Mouse (Mus musculus) cerebral cortex, adult 2 months (tissue): ENCODE data around the gene Apom.

Source experiments
- WGBS: fragments of 180-500 bp; shearing (Covaris S2); methylation state at CpG from one replicate; pipeline ENCODE4 v1.1.7; 2018; 5-methylcytosine and 5-hydroxymethylcytosine counted together

Apom gene

DNA sequence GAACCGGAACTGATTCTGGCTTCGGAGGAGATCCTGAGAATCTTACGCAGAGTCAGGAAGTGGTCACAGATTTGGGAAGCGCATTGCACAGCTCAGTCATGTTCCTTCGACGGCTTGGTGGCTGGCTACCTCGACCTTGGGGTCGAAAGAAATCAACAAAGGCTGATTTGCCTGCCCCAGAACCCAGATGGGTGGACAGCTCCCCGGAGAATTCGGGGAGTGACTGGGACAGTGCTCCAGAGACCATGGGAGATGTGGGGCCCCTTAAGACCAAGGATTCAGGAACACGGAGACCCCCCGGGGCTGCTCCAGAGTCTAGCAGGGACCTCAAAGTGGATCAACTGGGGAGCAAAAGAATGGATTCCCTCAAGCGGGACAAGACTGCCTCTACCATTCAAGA, 4.8 kb downstream of the Apom start:
- 65% methylated on average over 13 of the region's 13 CpGs for WGBS

DNA sequence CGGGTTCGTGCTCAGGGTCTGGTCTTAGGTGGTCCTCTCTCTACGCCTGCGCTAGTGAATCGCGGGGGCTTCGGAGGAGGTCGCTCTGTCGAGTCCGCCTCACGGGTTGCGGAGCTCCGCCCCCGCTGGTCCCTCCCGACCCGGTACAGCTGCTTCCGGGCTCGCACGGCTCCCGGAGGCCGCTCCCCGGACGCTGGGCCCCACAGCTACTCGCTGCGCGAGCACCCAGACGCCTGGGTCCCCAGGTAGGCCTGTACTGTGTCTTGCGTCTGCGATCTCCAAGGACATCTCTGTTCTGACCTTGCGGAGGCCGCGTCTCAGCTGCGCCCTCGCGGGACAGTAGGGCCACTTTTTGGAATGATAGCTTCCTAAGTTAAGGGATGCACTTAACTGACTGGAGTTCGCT, 5.6 kb downstream of the Apom start, which contains the start of gene D17H6S53E:
D17H6S53E (plus strand) TSS at position 168 of the 406 bp plus-strand sequence.
- WGBS = under 1% methylated on average over 36 of the region's 36 CpGs

DNA sequence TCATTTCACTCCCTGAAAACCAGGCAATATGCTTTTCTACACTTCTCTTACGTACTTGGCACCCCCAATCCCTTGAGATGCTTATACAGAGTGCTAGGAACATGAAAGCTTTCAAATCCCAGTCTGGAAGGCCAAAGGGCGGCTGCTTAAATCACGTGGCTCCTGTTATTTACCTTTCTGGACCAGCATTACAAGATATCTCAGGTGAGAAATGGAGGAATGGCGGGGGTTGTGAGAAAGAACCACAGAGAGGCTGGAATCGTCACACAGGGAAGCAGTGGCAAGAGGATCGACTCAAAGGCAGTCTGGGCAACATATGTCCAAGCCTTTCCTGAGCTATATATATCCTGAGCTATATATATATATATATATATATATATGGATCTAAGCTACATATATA, 6.3 kb downstream of the Apom start:
- 25% methylated on average over 6 of the region's 6 CpGs for WGBS

DNA sequence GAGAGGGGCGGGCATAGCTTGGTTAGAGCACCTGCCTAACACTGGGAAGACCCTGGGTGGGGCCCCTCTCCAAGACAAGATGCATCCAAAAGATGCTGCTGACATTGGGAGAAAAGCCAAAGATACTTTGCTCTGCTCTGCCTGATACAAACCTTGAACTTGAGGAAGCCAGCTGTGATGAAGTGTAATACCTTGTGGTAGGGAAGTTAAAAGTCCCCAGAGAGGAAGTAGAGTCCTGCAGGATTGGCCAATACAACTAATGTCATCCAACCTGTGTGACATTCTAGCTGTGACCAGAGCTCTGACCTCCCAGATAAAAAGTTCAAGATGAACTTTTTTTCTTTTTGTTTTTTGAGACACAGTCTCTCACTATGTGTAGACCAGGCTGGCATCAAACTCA, 6.8 kb downstream of the Apom start:
- 94% methylated on average over 1 of the region's 1 CpGs for WGBS

DNA sequence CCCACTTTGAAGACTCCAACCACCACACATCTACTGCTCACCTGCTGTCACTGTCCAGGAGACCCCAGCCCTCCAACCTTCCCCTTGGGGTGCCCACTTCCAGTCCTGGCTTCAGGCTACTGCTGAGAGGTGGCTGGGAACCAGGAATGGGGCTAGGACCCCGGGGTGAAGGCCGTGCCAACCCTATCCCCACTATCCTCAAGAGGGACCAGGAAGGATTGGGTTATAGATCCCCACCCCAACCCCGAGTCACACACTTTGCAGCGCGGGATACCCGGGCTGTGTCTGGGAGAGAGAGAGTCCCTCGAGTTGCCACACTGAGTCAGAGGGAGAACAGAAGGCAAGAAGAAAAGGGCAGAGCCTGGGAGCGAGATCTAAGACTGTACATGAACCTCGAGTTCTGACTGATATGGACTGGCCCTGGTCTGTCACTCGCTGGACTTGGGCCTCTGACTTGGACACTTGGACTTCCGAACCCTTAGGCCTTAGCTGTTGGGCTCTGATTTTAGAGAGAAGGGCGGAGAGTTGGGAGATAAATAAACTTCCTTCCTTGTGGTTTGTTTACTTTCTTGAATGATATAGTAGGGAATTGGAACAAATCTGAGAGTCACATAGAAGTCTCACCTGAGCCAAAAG, 7.5 kb downstream of the Apom start:
- WGBS = 91% methylated on average over 12 of the region's 12 CpGs

DNA sequence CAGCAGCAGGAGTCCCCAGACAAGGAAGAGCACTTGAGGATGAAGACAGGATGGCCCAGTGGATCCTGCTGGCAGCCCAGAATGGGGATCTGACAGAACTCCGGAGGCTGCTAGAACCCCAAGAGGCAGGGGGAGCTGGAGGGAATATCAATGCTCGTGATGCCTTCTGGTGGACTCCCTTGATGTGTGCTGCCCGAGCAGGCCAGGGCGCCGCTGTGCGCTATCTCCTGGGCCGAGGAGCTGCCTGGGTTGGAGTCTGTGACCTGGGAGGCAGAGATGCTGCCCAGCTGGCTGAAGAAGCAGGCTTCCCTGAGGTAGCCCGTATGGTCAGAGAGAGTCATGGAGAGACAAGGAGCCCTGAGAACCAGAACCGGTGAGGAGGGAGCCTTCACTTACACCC, 8.6 kb downstream of the Apom start:
- WGBS = 89% methylated on average over 9 of the region's 9 CpGs

DNA sequence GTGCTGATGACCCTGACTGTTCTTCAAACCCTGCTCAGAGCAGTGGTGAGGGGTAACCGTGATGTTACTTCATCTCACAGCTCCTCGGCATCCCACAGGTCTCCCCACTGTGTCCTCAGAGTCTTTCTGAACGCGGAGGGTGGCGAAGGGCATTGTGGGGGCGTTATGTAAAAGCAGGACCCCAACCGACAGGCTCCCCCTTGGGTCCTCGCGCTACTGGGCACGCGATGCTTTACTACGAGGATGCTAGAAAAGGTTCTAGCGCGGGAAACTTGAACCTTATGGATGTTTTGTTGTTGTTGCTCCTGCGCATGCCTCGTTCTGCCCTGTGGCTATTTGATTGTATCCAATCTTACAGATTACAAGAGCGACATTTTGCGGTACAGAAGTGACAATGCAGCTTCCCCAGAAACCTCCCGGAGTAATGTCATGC, 10.0 kb downstream of the Apom start, which contains the start of gene Csnk2b:
Csnk2b (minus strand) TSS at position 183 of the 433 bp plus-strand sequence.
- WGBS = under 1% methylated on average over 19 of the region's 19 CpGs

DNA sequence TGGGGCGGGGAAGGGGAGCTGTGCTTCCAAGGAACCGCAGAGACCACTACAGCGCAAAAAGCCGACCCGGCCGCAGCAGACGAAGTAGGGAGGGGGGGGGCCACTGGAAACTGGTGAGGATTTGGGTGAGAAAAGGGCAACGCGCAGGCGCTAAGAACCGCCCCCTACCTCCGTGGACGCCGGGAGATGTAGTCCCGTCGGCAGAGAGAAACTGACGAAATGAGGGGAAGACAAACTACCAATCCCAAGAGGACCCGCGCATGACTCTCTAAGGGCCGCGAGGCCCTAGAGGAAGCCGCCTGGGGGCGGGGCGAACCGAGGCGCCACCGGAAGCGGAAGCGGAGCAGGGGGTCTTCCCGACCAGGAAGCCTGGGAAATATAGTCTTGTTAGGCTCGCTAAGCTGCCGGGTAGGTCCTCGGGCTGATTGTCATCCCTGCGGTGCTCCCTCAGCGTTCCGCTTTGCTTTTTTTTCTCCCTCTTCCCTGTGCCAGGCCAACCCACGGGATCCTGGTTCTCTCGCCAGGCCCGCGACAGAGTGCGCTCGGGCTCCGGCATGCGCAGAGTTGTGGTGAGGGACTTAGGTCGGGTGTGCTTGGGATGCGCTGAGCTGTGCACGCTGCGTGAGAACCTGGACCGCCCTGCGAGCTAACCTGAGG, 10.6 kb downstream of the Apom start, which contains the start of gene Gpank1:
Gpank1 (plus strand) TSS at position 313 of the 657 bp plus-strand sequence.
- under 1% methylated on average over 50 of the region's 50 CpGs for WGBS

DNA sequence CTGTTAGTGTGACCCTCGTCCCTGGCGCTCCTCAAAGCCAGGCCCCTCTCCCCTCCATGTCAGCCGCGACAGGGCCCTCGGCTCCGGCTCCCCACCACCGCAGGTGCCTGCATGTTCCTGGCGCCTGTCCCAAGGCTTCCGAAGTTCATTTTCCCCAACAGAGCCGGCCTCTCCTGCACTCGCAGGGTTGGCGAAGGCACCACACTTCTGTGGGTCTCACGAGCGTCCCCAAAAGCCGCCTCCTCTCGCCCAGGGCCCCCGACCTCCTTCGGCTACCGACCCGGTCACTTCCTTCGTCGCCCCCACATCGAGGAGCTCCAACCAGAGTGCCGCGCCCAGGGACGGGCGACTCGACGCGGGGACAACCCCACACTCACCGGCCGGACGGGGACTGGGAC, 11.1 kb downstream of the Apom start:
- WGBS = under 1% methylated on average over 33 of the region's 33 CpGs

DNA sequence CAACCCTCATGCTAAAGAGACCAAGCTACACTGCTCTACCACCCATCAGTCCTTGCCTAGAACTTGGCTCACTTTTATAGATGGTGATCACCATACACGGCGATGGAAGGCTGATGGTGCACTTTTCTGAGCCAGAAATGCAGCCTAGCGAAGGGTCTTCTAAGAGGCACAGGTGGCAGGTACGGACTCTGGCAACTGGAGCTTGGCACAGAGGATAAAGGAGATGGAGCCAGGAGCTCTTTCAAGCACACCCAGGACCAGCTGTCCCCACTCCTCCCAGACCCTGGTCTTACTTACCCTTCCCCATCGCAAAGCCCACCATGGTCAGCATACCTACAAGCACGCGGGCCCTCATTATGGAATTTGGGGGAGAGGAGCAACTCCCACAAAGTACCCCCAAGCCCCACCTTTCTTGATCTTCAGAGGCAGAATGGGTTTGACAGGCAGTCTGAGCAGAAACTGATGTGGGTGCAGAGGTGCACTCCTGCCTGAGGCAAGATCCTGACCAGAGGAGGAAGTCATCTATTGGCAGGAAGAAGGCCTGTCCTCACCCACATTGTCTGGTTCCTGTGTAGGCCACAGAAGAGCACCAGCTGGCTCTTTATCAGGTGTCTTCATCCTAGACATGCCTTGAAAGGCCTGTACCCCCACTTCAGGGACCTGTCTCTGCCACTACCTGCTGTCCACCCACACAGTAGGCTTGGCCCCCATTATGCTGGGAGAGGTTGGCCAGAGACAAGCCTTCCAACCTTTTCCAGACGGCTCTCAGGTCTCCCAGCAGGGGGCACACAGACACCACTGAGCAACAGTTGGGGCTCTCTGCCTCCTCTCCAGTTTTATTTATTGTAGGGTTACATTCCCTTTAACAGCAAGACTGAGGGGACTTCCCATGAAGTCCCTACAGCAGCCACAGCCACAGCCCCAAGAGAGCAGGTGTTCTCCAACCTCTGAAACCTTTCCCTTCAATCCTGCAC, 16.5 kb downstream of the Apom start, which contains the start of gene Ly6g5b:
Ly6g5b (minus strand) TSS at position 383 of the 974 bp plus-strand sequence.
- 78% methylated on average over 8 of the region's 8 CpGs for WGBS

DNA sequence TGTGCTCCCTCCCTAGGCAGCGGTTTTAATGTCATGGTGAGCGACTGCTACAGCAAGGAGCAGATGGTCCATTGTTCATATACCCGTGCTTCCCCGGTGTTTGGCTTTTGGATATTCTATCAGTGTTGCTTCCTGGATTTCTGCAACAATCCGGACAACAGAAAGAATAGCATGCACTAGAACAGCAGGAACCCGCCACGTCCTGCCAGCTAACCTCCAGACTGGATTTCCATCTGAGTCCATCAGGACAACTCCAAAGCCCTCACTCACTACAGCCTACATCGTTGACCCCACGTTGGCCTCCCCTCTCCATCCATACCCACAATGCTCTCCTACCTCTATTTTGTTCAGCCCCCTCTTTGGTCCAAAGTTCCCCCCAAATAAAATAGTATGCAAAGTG, 20.1 kb downstream of the Apom start:
- WGBS = 72% methylated on average over 9 of the region's 9 CpGs

DNA sequence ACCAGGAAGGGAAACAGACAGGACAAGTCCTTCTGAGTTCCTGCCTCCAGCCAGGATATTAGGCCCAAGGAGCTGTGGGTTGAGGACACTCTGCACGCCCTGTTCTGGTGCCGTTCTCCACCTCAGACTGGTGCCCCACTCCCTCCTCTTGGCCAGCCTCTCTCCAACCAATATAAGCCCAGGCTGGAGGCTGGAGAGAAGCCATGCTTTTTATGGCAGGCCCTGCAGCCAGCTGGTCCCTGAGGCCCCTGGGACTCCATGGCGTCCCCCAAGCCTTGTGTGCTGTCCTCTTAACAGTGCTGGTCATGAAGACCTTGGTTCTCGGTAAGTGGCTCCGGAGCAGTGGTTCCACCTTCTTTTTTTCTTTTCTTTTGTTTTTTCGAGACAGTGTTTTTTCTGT, 23.8 kb downstream of the Apom start, which contains the start of gene Ly6g5c:
Ly6g5c (plus strand) TSS at position 183 of the 400 bp plus-strand sequence.
- WGBS = 76% methylated on average over 6 of the region's 6 CpGs

DNA sequence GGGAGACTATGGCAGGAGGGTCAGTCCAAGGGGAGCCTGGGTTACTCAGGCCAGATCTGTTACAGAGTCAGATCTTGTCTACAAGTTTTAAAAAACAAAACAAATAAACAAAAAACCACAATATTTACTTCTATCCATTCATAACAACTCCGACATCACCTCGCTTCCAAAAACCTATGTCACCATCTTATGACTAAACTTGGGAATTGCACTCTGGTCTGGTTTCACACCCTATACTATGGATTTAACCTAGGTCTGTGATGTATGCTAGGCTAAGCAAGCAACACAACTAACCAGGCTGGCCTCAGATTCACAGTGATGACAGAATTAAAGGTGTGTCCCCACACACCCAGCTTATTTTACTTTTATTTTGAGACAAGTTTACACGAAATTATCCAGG, 25.3 kb downstream of the Apom start:
- 56% methylated on average over 3 of the region's 3 CpGs for WGBS

DNA sequence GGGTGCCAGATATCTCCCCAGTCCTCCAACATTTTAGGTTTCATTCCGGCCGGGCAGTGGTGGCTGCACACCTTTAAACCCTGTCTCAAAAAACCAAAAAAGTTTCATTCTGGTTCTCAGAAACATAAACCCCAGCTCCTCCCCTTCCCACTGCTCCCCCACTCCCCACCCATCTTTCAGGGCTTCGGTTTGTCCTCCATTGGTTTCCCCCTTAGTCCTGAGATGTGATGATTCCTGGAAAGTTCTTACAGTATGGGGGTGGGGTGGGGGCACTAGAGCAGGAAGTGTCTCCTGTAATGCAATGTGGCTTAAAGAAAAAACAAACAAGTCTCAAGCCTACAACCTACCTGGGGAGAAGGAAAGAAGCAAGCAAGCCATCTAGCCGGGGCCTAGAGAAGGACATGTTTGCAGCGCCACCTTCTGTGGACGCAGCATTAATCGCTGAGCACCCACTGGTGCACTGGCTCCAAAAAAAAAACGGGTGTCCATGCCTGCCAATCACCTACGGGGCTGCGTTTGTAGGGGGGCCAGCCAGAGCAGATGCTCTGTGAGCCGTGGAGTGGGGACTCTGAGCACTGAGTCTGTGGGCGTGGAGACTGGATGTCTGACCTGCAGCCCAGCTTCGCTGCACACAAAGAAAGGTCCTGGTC, 26.0 kb downstream of the Apom start:
- 29% methylated on average over 13 of the region's 13 CpGs for WGBS

DNA sequence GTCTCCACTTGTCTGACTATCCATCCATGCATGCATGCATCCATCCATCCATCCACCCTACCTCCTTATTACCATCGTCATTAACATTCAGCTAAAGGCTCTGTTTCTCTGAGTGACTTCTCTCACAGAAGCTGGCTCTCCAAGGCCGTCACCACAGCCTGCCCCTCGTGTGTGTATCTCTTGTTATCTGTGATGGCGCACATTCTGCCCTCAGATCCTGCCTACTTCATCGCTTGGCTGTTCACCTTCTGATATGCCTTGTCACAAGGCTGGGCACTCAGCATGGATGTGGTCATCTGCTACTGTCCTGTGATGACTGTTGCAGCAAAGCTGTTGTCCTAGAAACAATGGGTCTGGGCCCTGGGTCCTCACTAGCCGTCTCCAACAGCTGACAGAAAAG, 27.1 kb downstream of the Apom start:
- WGBS = 76% methylated on average over 6 of the region's 6 CpGs

DNA sequence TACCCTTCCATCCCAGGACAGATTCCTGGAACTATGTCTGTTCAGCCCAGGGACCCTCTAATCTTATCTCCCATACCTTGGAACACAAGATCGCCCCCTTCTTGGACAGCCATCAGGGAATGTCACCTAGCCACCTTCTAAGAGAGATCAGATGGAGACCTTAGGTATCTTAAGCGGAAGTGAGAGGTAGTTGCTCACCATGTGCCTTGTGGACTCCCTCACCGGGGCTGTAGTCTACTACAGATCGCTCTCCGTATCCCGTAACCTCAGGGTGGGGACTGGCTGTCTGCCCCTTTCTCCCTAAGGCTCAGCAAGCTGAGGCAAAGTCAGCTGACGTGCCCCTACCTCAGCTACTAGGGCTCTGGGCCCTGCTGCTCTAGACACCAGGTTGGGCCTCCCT, 27.8 kb downstream of the Apom start:
- WGBS = 96% methylated on average over 7 of the region's 7 CpGs

DNA sequence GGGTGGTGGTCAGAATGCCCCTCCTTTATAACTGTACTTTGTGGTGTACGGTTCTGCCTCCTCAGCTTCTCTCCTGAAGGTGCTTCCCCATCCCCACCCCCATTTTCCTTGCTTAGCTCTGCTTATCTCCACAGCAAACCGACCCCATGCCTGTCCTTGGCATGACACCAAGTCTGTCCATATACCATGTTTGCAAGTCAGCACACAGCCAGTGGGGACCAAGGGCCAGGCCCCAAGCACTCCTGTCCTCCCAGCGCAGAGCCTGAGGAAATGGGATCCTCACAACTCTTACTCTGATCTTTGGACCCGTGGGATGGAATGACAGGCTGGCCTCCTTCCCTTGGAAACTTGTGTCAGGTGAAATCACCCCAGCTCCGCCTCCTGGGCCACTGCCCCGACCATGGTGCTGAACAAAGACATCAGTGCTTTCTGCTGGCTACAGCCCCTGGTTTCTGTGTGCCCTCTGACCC, 28.6 kb downstream of the Apom start:
- 70% methylated on average over 6 of the region's 6 CpGs for WGBS

DNA sequence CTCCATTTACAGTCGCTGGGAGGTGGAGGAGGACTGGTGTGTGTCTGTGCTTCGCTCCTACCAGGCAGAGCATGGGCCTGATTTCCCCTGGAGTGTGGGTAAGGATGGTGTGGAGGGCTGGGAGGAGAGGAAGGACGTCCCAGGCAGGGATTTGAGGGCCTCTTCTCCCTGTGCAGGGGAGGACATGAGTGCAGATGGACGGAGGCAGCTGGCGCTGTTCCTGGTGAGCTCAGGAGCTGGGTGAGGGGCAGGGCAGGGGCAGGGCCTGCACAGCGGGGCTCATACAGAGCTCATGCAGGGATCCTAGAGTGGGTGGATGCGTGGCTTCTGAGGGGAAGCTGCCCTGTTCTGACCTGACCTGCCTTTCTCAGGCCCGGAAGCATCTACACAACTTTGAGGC, 29.6 kb downstream of the Apom start:
- WGBS = 63% methylated on average over 8 of the region's 8 CpGs

DNA sequence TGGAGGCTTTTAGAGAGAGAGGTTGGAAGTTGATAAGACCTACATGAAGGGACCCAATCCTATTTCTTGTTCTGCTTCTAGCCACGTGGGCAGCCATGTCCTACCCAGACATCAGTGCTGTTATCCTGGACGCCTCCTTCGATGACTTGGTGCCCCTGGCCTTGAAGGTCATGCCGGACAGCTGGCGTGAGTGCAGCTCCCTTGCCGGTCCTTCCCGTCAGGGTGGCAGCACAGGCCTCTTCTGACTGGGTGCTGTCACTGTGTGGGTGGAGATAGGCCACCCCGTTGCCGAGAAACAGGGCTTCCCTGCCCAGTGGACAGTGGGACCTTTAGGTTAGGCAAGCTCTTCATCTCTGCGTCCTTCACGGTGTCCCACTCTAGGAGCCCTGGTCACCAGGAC, 30.7 kb downstream of the Apom start:
- whole genome bisulfite sequencing = 86% methylated on average over 11 of the region's 11 CpGs

DNA sequence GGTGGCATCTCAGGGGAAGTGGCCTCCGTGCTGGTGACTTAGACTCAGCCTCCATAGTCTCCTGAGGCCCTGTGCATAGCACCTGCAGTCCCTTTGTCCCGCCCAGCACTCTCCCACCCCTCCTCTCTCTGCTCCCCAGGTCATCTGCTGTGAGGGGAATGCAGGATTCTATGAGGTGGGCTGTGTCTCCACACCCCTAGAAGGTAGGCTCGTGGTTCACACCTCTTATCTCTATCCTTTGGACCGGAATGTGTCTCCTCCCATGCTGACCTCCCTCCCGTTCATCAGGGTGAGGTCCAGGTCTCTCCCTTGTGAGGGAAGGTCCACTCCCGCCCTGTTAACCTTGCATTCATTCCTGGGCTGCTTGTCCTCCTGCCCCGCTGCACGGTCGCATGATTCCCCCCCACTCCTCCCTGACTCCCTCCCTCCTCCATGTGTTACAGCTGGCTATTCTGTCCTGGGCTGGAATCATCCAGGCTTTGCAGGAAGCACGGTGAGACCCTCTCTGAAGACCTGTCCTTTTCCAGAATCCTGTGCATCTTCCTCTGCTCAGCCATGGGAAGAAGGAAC, 31.6 kb downstream of the Apom start:
- 70% methylated on average over 10 of the region's 10 CpGs for WGBS

DNA sequence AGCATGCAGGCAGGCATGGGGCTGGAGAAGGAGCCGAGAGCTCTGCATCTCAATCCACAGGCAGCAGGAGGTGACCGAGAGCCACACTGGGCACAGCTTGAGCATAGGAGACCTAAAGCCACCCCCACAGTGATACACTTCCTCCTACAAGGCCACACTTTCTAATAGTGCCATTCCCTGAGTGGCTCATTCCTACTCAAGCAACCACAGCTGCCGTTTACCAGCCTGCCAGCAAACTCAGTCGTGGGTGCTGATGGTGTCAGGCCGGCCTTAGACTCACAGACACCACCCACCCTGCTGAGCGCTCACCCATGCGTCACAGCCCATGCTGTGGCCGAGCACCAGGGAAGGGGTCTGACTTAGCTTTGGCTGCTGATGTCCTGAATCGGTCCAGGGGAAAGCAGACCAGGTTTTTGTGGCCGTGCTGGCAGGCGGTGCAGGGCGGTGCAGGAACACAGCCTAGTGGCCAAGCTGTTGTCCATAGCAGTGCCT, 34.6 kb downstream of the Apom start:
- 53% methylated on average over 12 of the region's 12 CpGs for WGBS
